Mouse (Mus musculus) ovary, adult 18-20 months (tissue): ENCODE results near the gene Lypd5.
"Not testable (repeated sequence)": the region's sequence is repeated elsewhere in the genome, so short reads cannot be mapped to it uniquely, and the experiment has no call there.

Experiments
- DNase-seq: peaks from one replicate; pipeline ENCODE4 v3.0.0; 2022; ENCODE audit warnings: low spot score, mixed read lengths

Lypd5 gene

DNA sequence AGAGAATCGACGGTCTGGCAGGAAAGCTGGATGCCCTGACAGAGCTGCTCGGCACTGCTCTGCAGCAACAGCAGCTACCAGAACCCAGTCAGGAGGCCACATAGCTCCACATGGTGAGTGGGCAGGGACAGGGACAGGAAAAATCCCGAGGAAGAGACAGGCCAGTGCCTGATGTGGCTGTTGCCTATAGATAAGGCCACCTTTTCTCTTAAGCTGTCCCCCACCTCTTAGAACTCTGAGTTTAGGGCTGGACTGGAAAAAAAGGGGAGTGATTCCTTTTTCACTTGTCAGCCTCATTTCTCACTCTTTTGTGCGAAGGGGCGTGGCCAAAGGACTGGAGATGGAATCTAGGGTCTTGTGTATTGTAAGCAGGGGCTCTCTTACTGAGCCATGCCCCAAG lies 35.1 kb downstream of the Lypd5 start:
- DNase-seq, result no peak

DNA sequence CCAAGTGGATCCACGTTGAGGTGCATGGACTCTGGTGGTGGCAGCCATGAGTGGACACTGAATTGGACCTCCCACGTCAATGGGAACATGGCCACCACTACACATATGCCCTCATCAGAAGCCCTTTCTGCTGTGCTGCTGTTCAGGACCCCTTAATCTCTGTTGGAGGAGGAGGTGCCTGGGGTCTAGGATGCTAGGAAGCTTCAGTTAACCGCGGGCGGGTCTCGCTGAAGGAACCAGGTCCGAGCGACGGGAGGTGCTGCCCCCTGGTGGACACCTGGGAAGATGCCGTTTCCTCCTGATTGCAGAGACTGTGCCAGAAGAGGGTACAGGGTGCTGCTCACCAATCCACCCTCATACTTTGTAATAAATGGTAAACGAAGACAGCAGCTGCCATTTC lies 35.8 kb downstream of the Lypd5 start:
- DNase-seq, result no peak

DNA sequence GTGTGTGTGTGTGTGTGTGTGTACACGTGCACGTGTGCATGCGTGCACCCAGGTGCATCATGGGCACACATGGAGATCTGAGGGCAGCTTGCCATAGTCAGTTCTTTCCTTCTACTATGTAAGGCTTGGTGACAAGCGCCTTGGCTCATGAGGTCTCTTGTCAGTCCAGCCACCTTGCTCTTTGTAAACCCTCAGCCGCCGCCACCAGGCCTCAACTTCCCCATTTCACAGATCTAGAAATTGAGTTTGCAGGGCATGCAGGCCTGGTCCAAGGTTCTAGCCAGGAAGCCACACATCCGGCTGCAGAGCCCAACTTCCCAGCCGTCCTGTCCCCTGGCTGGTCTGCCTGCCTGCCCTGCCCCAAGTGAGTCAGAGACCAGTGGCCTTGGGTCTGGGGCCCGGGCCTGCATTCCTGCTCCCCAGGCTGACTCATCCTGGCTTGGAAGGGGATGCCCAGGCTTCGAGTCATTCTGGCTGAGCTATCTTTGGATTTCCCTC lies 38.1 kb downstream of the Lypd5 start:
- DNase-seq, result peak; percentile 78

DNA sequence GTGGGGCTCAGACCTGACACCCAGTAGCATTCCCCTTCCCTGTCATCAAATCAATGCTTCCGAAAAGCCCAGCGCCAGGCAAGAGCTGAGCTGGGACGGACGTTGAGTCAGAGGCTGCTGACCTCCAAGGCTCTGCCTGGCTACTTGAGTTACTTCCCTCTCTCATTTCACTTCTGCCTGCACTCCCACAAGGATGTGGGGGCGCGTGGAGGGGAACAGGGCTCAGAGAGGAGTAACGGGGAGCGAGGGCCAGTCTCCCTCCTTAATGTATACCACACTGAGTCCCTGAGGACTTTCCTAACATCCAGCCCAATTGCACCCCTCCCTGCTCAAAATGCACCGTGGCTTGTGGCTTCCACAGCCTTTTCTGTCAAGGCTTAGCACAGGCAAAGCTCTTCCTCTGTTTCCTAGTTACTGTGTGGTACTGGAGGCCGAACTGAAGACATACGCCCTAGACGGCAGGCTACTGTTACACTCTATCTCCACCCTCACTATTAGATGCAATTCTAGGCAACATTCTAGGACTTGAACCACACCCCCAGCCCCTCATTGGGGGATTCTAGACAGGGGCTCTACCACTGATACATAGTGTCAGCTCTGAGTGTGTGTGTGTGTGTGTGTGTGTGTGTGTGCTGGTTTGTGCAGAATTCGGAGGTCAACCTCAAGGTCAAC lies 40.7 kb downstream of the Lypd5 start:
- DNase-seq, result no peak

DNA sequence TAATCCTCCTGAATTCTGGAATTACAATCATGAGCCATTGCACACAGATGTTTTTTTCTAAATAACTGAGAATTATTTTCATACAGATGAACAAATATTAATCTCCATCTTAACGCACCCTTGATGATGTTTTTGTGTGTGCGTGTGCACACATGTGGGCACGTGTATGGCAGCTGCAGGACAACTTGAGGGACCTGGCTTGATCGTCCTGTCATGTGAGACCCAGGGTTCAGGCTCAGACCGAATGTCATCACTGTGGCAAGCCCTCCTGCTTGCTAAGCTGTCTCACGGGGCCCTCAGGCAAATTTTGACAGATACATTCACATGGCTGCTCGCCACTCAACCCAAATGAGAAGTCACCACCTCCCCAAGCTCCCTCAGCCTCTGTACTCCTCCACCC lies 41.5 kb downstream of the Lypd5 start:
- no peak for DNase-seq

DNA sequence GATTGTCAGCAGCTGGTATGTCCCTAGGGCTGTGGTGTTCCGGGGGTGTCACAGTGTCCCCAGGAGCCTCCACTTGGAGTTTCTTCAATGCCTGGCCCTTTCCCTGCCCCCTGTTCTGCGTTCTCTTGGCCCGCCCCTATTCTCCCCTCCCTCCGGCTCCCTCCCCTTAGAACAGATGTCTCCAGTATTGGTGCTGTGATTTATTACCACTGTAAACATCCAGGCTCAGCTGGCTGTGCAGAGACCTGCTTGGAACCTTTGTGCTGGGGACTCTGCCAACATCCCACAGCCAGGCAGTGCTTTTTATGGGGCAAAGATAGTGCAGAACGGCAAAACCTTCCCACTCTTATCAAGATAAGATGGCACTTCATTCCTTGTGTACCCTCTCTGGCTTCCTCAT lies 42.1 kb downstream of the Lypd5 start:
- no peak for DNase-seq

DNA sequence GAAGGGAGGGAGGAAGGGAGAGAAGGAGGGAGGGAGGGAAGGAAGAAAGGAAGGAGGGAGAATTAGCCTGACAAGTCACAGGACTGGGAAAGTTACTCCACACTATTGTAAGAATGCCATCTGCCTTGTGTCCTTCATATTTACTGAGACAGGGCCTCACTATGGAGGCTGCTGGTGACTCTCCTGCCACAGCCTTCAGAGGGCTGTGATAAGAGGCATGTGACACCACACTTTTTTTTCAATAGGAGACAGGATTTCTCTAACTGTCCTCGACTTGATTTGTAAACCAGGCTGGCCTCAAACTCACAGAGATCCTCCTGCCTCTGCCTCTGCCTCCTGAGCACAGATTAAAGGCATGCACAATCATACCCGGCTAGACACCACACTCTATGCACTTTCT lies 42.7 kb downstream of the Lypd5 start:
- no peak for DNase-seq

DNA sequence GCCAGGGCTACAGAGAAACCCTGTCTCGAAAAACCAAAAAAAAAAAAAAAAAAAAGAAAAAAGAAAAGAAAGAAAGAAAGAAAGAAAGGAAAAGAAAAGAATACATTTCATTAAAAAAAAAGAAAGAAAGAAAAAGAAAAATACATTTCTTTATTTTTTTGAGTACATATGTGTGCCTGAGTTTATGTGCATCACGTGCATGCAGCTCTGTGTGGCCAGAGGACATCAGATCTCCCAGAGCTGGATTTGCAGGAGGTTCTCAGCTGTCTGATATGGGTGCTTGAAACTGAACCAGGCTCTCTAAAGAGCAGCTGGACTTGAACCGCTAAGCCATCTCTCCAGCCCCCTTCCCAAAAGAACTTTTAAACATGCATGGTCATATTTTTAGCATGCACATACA lies 45.1 kb downstream of the Lypd5 start:
- DNase-seq, result no peak

DNA sequence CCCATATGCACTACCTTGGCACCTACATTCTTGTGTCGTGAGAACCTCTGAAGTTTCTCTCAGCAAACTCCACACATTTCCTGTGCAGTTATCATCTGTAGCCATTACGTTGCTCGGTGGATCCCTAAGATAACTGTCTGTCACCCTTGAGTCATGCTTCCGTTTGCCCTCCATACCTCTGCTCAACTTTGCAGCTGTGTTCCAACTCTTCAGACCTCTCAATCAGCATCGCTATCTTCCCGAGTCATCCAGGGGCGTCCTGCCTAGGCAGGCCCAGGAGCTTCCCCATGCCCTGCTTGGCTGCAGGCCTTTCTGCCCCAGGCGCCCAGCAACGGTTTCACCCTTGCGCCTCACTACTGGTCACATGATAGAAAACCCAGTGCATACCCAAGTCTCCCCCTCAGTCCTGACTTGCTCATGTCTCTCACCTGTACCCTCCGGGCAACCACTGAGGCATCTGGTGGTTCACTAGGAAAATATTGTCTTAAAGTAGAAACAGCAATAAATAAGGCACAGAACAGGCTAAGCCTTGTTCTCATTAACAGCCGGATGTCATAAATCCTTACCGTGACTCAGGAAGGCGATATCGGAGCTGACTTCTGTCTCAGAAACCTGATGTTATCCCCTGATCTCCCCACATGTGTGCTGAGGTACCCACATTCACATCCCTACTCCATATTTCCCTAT lies 45.6 kb downstream of the Lypd5 start:
- DNase-seq, result no peak

DNA sequence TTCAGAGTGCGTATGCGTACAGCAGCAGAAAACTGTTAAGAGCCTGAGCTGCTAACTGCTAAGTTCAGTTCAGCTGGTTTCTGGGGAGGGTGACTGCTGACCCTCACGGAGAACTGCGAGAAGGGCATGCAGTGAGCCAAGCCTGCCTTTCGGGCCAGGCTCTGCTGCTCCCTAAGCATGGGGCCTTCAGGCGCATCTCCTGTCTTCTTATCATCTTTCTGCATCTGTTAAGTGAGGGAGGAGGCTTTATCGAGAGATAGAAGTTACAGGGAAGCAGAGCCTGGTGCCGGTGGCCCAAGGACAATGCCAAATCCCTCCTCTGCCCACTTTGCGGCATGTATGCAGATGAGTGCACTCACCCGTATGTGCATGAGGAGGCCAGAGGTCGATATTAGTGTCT lies 47.8 kb downstream of the Lypd5 start:
- DNase-seq, result no peak

DNA sequence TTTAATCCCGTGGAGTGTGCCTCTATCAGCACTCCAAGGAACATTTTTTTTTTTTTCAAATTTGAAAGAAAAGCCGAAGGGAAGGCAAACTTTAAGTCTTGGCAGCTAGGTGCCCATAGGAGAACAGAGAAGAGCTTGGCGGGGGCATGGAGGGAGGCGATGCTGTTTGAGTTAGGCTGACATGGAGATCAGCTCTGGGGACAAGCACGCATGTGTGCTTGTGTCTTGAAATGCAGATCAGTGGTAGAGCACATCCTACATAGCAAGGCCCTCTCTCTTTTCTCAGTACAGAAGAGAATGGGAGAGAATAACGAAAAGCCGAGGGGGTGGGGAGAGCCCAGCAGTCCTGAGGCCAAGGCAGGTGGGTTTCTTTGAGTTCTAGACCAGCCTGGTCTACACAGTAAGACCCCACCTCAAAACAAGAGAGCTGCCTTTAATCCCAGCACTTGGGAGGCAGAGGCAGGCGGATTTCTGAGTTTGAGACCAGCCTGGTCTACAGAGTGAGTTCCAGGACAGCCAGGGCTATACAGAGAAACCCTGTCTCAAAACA lies 49.4 kb downstream of the Lypd5 start:
- no peak for DNase-seq

DNA sequence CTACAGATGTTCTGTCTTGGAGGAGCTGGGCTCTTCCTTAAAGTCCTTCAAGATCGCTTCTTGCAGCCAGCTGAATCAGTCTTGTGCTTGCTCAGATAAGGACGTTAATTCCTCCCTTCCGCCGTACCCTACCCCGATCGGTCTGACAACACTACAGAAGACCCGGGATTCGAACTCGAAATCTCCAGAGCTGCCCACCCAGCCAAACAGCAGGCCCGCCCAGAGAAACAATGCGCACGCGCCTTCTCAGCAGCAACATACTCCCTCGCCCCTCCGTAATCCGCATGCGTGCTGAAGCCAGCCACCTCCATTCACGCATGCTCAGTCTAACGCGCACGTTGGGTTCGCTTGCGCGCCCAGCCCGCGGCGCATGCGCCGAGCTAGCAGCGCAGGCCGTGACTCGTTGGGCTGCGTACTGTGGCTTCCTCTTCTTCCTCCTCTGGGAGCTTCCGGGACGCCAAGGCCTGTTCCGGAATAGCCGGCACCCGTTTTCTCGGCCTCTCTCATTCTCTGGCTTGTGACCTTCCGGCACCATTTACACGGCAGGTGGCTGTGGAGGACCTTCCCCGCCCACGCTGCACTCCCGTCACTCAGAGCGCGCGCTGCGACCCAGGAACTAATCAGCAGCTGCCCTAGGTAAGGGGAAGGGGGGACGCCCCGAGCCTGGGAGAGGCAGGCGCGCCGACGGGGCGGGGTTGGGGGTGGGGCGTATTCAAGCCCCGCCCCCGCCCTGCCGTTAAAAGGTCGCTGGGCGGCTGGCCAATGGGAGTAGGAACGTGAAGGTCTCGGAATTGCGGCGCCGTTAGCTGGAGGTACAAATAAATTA lies 50.5 kb downstream of the Lypd5 start, which contains the start of gene Smg9:
Gene Smg9 (plus strand): TSS at position 364 of the 826 bp plus-strand sequence.
- peak; percentile 97 for DNase-seq

DNA sequence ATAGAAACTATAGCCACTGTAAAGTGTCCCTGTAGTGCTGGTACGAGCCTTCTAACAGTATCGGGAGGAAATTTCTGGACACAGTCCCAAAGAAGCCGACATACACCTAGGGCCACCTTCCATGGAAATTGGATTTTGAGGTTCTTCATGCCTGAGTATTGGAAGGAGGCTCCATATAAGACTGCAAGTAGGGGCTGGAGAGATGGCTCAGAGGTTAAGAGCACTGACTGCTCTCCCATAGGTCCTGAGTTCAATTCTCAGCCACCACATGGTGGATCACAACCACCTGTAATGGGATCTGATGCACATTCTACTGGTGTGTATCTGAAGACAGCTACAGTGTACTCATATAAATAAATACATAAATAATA lies 51.1 kb downstream of the Lypd5 start:
- no peak for DNase-seq

DNA sequence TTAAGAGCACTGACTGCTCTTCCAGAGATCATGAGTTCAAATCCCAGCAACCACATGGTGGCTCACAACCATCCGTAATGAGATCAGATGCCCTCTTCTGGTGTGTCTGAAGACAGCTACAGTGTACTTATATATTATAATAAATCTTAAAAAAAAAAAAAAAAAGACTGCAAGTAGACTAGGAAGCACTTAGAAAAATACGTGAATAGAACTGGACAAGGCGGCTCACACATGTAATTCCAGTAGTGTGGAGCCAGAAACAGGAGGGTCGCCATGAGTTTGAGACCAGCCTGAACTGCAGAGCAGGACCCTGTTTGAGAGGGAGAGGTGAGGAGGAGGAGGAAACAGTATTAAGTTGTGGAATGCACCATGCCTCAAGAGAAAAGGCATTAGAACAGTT lies 51.5 kb downstream of the Lypd5 start:
- not testable (repeated sequence) for DNase-seq

DNA sequence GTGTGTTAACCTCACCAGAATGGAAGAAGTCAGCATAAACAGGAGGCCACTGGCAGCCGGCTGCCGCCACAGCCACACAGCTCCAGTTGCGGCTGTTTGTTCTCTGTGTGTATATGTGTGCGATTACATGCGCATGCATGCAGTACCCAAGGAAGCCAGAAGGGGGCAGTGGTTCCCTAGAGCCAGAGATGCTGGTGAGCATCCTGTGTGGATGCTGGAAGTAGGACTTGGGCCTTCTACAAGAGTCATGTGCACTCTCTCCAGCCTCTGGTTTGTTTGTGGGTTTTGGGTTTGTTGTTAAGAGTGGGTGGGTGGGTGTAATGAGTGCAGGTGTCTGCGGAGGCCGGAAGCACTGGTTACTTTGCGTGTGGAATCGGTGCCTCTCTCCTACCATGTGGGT lies 53.9 kb downstream of the Lypd5 start:
- DNase-seq, result no peak
